Mouse (Mus musculus) mesoderm, embryonic 11.5 days (tissue): ENCODE measurements around the gene Tekt1.
"Not testable (repeated sequence)": the region's sequence is repeated elsewhere in the genome, so short reads cannot be mapped to it uniquely, and the experiment has no call there.

Source experiments
- DNase-seq: peaks from one replicate; pipeline ENCODE4 v3.0.0-alpha.2; 2012; ENCODE audit warnings: low read depth, low spot score

Gene Tekt1

DNA sequence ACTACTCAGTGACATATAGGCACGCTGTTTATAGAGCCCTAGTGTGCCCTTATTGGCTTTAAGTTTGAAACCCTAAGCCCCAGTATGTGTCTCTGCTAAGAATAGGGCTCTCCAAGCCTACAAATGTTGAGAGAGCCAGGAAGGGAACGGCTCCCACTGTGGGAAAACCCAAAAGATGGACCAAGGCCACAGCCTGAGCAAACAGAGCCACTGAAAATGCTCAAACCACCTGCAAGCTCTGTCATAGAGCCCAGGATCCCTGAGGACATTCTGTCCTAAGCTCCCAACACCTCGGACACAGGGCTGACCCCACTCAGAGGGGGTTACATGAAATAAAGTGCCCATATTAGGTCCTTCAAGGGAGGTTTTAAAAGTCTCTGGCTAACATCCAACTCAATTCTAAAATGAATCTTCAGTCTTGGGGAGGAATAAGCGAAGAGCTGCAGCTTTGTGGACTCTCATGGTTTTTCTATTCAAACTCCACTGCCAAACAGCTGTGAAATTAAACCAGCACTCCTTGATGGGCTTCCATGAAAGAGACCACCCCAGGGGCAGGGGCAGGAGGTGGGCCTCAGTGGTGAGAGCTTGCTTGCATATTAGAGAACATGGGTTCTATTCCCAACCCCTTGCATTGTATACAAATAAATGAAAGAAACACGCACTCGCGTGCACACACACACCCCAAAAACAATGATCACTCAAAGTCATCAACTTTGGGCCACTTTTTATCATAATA is 27.3 kb upstream of the Tekt1 start:
- DNase-seq = no peak

DNA sequence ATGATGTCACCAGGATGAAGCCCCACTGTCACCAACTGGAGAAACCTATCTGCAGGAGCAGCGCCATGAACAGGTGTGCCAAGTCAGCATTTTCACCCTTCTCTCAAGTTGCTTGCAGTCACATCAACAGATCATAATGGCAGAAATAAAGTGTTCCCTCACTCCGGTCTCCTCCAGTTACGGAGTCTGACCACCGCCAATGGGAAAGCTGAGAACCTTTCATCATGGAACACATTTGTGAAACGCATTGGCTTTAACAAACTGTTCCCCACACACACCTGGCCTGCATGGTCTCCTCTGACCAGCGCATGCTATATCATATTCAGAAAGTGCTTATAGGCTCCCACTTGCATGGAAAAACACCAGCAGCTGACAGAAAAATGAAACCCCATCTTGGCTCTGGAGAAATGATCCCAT is 25.9 kb upstream of the Tekt1 start:
- no peak for DNase-seq

DNA sequence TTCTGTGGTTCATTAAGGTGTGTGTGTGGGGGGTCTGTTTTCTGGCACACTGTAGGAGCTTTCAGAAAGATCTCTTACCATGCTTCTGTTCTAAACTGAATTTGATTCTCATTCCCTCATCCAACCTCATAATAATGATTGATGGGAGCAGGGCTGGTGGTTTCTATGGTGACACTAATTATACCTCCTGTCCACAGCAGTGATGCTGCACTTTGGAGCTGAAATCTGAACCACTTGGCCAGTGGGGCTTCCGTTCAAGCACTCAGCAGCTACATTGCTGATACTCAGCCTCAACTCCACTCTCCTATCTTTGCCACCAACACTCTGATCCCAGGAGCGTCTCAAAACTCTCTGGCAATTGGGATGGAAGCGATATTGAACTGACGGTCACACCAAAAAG is 17.1 kb upstream of the Tekt1 start:
- peak; percentile 52 for DNase-seq

DNA sequence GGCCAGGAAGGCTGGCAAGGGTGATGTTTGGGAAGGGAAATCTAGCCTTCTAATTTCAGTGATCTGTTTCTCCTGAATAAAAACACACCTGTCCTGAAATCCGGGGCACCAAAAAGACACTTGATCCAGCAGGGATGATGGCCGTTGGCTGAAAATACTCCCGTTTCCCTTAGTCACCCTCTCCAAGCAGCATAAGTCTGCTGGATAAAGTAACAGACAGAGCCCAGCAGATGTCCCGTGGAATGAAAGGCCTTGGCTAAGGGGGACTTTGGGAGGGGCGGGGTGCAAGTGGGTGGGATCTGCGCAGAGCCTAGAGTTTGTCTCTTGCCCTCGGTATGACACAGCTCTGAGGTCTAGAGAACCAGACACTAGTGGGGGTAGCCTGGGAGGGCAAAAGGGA is 16.0 kb upstream of the Tekt1 start:
- no peak for DNase-seq

DNA sequence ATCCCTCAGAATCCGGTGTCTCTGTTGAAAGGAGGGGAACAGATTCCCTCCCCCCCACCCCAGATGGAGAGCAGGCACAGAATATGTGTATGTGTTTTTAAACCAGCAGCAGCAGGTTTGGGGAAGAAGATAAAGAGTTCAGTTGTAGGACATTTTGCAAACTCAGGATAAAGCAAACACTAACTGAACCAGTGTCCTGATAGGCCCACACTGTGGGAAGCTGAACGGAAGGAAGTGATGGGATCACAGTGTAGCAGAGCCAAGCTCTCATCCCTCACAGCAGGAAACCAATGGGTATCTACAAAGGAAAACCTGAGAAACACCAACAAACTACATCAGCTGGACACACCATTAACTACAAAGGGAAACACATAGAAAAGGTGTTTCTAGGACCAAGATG is 14.3 kb upstream of the Tekt1 start:
- DNase-seq = no peak

DNA sequence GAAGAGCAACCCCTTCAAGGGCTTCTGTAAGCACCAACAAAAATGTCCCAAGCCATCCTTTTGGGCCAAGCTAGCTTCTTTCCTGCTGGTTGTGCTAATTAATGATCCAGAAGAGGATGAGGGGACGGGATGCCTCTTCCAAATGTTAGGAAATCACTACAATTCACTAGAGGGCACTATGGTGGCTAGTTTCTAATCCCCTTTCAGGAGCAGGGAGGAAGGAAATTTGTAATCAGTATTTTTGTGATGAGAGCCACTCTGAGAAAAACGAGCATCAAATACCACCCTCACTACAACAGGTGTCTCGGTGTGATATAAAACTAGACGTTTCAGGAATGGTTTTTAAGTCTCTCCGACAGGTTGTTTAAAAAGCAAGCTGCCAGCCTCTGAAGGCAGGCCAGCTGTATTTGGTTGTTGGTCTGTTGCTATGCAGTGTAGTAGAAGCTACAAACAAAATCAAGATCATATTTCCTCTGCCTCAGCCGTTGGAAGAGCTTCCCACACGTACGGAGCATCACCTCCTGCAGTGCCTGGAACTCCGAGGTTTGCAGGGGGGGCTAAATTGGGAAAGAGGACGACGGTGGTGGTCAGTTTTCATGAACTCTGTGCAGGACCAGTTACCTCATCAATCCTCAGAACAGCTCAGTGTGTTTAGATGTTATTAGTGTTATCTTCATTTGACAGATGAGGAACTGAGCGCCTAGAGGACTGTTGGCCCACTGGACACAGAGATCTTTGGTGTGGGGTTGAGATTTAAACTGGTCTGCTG is 7.8 kb upstream of the Tekt1 start:
- DNase-seq = no peak

DNA sequence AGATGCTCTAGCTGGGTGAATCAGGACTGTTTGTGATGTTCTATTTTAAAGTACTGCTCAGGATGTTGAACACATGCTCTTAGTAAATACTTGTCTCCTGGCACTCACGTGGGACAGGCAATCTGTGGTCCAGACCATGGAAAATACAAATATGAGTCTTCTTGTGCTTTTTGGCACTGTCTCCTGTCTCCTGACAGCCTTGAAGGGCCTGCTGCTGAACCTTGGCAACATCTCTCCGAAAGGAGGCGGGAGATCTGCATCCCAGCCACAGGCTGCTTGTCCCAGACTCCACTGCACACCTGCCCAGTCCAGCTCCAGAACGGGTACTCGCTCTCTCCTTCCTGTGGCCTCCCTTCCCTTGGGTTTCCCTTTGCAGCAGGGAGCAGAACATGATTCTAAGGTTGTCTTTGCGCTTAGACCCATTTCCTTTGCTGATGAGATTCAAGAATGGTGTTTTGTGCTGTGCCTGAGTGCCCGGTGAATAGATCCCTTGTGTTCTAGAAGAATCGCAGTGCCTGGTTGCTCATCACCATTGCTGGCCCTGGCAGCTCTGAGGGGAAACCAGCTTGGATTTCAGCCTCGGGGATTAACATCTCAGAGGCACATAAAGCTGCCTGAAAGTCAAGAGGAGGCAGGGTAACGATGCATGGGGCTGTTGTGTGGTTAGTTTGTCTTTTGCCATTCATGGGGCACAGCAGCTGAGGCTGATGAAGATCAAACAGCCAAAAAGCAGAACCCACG is 5.9 kb upstream of the Tekt1 start:
- DNase-seq = no peak

DNA sequence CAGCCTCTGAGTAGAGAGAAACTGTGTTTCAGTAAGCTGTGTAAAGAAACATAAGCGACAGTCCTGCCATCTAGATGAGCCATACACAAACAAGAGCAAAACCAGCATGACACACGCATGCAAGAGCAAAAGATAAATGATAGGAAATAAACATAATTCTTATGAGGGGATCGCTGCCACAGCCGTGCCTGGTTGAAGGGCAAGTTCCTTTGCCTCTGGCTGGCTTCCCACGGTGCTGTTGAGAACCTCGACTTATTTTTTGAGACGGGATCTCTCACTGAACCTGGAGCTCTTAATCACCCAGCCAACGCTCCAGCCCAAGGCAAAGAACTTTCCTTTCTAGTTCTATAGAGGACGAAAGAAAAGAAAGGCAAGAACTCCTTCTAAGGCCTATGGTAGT is 3.9 kb upstream of the Tekt1 start:
- no peak for DNase-seq

DNA sequence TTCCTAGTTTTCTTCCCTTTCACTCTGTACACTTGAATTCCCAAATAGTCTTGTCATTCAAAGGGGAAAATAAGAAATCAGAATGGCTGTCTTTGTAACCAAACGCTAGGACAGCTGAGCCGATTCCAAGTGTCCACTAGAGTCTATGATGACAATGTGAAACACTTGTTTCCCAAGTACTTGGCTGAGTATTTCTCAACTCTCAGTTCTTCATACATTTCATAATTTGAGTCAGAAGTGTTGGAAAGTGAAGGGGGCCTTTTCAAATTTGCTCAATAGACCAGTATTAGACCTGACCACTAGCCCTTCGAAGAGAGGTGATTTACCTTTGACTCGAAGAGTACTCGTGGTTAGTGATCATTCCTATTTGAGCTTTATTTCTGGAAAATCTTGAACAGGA is 2.3 kb upstream of the Tekt1 start:
- DNase-seq = no peak

DNA sequence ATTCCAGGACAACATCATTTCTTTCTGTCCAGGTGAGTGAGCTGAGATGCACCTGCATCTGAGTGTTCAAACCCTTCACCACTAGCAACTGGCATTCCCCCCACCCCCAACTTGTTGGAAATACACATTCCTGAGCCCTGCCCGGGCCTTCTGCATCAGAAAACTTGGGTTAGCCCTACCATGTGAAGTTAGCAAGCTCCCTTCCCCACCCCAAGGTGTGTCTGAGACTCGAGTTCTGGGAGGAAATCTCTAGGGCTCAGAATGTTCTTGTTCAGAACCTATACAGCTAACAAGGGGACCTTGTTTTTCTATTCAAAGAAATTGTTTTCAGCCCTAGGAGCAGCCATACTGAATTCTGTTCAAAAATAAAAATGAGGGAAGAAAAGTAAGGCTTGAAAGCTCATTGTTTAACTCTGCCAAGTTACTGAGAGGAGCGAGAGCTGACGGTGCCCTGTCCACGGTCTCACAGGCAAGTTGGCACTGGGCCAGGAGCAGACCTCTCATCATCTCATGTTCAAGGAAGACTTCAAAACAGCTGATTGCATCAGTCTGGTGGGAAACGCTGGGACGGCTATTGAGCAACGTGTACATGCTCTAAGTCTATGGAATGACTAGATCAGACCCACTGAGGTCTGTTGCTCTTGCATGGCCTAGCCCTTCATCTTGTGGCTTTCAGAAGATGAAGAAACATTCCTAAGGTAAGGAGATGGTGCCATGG is 1.4 kb upstream of the Tekt1 start:
- no peak for DNase-seq

DNA sequence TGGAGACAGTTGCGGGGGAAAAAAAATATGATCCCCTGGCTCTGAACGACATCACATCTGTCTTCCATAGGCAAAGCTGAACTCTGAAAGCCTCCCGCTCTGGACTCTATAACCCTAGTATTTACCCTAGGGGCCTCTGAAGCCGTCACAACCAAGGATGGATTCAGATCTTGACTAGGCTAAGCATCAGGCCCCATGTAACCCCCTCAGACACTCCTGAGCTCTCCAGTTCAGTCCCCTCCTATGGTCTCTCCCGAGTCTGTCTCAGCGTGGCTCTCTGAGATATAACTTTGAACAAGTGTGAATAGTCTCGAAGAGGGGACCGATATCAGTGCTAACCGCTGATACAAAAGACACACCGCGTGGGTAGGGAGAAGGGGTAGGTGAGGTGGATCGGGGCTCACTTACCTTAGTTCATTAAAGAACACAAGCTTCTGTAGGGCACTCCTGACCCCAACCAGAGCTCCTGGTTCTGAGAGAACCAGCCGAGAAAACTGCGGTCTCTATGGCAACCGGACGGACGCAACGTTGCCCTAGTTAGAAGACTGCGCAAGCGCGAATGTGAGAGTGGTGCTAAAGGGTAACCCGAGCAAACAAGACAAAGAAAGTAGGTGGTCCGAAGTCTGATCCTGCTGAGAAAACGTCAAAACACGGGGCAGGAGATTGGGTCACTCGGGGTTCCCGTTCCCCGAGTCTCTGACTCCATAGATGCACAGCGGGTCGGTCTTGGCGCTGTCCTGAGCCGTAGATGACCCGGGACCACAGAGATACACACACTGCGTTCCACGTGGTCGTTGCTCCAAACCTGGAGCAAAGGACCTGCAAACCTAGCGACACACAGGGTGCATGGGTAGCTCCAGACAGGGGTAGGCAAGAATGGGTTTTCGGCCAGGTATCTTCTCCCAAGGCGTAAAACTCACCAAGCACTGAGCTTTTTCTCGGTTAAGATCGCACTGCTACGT is 576 bp downstream of the Tekt1 start:
- peak; percentile 94 for DNase-seq

DNA sequence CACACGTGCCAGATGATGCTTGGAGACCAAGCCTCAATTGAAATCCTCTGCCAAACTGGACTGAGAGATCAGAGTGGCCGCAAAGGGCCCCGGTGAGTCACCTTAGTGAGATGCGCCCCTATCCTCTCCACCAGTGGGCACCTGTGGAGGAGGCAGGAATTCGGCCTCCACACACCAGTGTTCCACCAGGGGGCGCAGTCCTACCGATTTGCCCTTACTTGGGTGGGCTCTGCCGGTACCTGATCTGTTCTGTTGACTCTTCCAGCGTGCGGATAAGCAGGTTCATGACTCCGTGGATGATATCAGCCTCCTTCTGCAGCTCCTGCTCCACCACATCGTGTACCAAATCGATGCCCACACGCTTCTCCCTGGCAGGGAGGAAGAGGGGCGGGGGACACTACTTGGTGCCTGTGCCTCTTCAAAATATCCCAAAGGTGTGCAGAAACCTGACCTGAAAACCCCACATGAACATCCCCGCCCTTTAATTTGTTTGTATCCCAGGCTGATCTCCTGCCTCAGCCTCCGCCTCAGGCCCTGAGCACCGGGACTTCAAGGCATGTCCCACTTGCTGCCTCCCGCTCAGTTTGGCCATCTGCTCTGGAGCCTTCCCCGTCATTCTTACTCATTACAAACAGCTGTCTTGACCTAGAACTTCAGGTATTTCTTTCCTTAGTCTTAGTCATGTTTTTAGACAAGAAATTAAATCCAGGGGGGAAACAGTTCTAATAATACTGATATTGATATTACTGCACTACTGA is 7.1 kb downstream of the Tekt1 start:
- DNase-seq = peak; percentile 76

DNA sequence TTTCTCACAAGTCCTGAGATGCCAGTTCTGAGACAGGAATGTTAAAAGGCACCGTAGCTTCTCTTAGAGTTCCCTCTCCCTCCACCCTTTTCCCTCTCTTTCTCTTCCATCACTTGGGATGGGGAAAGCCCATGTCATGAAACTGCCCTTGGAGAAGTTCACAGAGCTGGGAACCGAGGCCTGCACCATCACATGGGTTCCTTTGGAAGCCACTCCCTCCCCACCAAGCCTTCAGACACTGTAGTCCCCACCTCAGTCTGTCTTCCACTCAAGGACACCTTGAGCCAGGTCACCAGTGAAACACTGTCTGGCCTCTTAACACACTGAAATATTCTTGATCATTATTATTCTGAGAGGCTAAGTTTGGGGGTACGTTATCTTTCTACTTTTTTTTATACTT is 9.1 kb downstream of the Tekt1 start:
- DNase-seq = no peak

DNA sequence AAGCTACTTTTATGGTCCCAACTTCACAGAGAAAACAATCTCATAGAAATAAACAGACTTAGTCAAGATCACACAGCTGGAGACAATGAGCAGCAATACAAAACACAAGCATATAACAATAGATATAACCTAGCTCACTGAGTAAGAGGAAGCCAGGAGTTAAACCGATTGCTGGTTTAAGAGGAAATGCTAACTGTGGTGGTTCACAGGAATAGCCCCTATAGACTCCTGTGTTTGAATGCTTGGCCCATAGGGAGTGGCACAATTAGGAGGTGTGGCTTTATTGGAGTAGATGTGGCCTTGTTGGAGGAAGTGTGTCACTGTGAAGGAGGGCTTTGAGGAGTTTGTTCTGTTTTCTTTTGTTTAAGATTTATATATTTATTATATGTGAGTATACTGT is 10.0 kb downstream of the Tekt1 start:
- no peak for DNase-seq

DNA sequence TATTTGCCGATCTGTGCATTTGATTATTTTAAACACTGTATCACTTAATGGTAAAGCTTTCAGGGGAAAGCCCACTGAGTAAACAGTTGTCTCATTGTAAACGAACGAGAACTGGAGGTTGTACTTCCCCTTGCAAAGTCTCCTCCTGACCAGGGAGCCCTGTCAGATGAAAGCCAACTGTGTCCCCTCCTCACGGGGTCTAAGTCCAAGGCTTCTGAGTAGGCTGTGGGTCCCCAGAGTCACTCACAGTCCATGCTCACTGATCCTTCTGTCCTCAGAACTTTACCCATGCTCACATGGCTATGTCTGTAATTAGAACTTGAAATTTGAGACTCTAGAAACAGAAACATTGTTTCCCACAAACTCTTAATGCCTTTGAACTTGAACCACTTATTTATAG is 12.6 kb downstream of the Tekt1 start:
- DNase-seq = no peak

DNA sequence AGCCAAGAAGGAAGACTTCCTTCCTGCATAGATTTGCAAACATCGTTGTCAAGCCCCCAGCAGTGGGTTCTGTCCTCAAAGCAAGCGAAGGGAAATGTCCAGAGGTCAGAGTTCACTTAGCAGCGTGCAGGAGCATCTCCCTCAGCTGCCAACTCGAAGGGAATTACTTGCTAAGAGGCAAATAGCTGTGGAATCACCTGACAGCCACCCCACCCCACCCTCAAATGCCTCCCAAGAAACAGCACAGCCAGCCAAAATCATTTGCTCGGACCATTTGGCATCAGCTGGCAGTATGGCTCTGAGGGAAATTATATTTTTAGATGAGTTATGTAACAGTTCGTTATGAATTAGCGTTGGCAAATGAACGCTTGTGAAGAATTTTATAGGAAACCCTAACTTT is 13.2 kb downstream of the Tekt1 start:
- no peak for DNase-seq

DNA sequence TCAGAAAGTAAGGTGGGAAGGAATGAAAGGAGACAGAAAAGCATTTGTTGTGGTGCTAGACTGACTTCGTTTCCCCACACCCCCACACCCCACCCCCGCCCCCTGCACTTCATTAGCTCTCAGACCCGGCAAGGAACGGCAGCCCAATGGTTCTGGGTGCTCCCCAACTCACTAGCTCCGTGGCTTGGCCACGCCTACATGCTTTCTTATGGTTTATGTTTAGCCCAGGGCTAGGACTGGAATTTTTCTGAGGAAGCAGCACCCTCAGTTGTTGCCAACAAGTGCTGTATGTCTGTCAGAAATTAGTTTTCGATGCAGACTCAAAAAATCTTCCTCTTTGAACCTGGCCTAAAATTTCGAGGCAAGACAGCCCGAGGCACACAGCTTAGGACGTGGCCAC is 13.7 kb downstream of the Tekt1 start:
- no peak for DNase-seq

DNA sequence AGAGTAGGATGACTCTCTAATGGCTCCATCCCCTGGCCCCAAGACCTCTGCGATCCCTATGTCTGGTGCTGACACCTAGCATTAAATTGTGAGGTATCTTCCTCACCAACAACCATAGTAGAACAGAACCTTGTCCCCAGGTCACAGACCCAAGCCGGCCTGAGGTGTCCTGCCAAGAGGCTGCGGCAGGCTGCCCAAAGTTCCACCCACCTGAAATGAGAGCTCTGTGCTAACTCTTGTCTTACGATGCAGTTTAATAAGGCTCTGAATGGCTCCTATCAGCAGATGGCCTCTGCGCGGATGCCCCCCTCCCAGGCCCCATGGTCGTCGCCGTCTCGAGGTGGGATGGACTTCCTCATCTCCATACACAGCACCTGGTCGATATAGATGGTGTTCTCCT is 17.8 kb downstream of the Tekt1 start:
- no peak for DNase-seq

DNA sequence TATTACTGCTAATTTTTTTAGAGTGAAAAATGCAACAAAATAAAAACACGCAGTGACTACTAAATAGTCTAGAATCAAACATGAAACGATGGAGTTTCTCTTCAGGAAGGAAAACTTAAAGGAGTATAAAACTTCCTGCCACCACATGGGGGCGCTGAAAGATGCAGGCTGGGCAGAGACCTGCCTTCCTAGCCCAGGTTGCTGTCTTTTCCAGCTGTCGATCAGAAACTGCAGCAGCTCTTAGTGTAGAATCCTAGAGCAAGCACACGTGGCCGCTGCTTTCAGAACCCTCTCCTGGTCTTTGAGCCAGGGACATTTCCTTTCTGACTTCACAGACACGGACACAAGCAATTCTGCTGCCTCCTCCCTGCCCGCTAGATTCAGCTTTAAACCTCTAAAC is 18.3 kb downstream of the Tekt1 start:
- peak; percentile 71 for DNase-seq

DNA sequence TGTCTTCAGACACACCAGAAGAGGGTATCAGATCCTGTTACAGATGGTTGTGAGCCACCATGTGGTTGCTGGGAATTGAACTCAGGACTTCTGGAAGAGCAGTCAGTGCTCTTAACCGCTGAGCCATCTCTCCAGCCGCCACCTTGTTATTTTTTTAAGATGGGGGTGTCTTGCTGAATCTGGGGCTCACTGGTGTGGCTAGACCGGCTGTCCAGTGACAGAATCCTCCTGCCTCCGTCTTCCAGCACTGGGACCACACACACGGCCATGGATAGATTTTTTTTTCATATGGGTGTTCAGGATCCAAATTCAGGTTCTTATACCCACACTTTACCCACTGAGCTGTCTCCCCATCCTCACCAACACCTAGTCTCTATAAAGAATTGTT is 19.0 kb downstream of the Tekt1 start:
- DNase-seq = not testable (repeated sequence)
